Mouse (Mus musculus) small intestine, adult 10 weeks (tissue): Measurements from ENCODE around the gene Cdh4. TPM values are rescaled to one million over a fixed set of nuclear protein-coding genes. Genes with fewer than 3 reads are reported as not detected.

Source experiments
- polyA plus RNA-seq: library from polyadenylated mRNA; stranded (reverse); fragments of 350-450 nt; fragmentation: Illumina TruSeq; extraction: RNeasy Lipid Tissue Mini Kit (QIAGEN cat#74804); gene quantifications from one replicate; pipeline ENCODE4 v1.2.3, GENCODE M21; 2014; ENCODE audit warnings: low replicate concordance

Cdh4 gene
- not detected for polyA plus RNA-seq

DNA sequence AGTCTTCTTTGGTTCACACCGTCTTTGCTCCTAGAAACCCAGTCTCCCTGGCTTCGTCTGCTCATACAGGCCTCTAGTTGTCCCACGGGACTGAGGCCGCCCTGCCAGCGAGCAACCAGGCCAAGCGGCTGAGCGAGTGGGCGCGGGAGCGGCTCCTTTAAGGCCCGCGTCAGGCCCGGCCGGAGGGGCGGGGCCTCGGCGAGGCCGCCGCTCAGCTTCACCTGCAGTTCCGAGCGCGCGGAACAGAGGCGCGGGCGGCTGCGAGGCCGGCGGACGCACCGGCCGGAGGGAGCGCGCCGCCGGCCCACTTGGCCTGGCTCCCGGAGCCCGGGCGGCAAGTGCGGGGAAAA, at the start of gene Cdh4:
TSS of gene Cdh4 (plus strand) at position 241 of the 350 bp plus-strand sequence.

